Mouse (Mus musculus): ENCODE measurements around the gene Npsr1.

GRCm38 (mm10) chr9:24119423-24119822 is 21.6 kb downstream of the Npsr1 start:
- TF ChIP-seq CTCF (IDR thresholded peaks at IDR 0.05; ENCODE audit: low read depth, low read length), result peak; percentile 8
- no peak for TF ChIP-seq POLR2A (IDR thresholded peaks at IDR 0.05; ENCODE audit: insufficient read depth, low read length)
